Mouse (Mus musculus) stomach, postnatal 0 days (tissue): ENCODE data around the gene Map4k1.

Experiments
- CTCF ChIP-seq: IDR thresholded peaks from 2 replicates; pipeline ENCODE4 v1.5.1; 2016; ENCODE audit warnings: antibody characterized with exemption, low read depth, mild to moderate bottlenecking, moderate library complexity
- EP300 ChIP-seq: optimal IDR thresholded peaks from 2 replicates; pipeline ENCODE3; 2016; ENCODE audit warnings: antibody characterized with exemption

DNA sequence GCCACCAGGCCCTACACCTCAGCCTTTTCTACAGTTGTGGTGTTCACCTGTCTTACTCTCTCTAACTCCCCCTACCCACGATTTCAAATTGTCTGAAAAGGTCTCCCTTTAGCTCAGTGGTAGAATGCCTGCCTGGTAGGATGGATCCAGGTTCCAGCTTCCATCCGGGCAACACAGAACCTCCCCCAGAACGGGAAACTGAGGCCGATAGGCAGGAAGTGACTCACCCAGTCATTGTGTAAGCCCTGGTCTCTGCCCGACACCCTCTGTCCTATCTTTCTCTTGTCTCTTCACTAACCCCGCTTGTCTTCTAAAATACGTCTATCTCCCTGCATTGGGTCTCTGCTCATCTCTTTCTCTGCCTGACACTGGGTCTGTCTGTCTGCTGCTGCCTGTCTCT is 3.4 kb downstream of the Map4k1 start:
- no peak for TF ChIP-seq CTCF
- TF ChIP-seq EP300, result no peak
